Mouse (Mus musculus): ENCODE measurements around the gene Adap1. TPM values are rescaled to one million over a fixed set of nuclear protein-coding genes. Genes with fewer than 3 reads are reported as not detected.
A peak's percentile ranks its signal among the peaks of the same experiment; 100 is the strongest.

Adap1 gene
- polyA plus RNA-seq, 1 experiment from 2014 or later: 2.1 TPM

GRCm38 (mm10) chr5:139316982-139317675 lies 8.3 kb downstream of the Adap1 start:
- no peaks in the 10 kb centered on the region for H3K36me3 ChIP-seq
- peaks cover 19% of the 10 kb centered on the region for H3K4me1 ChIP-seq
- H3K4me3 ChIP-seq (replicated peaks): no peak overlapping the region
- H3K9me3 ChIP-seq (replicated peaks): no peaks in the 10 kb centered on the region
- H3K9ac ChIP-seq: no peak overlapping the region
- peak overlapping the region; percentile 70 for H3K27ac ChIP-seq
- 64% methylated on average over 6 of the region's 6 CpGs for WGBS
- H3K4me2 ChIP-seq: no peak overlapping the region
- H3K27me3 ChIP-seq: no peaks in the 10 kb centered on the region
- peak; percentile 91 for ATAC-seq (replicated peaks; ENCODE audit: low FRiP score)

DNA sequence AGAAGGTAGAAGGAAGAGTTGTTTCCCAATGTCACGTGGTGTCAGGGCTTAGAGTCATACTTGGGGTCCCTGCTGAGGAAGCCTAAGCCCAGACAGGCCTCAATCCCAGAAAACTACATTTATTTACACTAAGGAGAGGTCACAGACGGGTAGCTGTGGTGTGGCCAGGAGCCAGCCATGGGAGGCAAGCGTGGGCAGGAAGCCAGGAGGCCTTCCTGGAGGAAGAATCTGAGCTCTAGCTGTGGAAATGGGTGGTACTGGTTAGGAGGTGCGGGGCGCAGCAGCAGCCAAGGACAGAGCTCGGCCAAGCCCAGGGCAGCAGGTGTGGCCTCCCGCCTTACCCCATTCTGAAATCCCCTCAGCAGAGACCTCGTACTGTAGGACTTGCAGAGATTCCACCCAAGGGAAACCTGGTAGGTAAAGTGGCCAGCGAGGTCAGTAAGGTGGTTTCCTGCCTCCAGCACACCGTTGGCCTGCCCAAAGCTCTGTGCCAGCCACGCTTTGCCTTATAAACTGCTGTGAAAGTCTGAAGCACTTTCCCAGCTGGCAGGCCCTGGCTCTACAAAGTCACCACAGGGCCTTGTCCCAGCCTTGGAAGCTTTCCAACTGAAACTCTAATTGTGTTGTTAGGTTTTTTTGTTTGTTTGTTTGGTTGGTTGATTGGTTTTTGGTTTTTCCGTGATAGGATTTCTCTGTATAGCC lies 10.3 kb downstream of the Adap1 start:
- ATAC-seq (replicated peaks; ENCODE audit: low FRiP score): no peak
- no peaks in the 10 kb centered on the region for H3K36me3 ChIP-seq
- H3K4me1 ChIP-seq: peaks cover 19% of the 10 kb centered on the region
- H3K9me3 ChIP-seq (replicated peaks): no peaks in the 10 kb centered on the region
- no peak overlapping the region for H3K4me3 ChIP-seq (replicated peaks)
- no peaks in the 10 kb centered on the region for H3K27me3 ChIP-seq
- no peak overlapping the region for H3K9ac ChIP-seq
- H3K4me2 ChIP-seq: no peak overlapping the region
- no peak overlapping the region for H3K27ac ChIP-seq
- 84% methylated on average over 12 of the region's 12 CpGs for WGBS

GRCm38 (mm10) chr5:139313536-139313935 lies 11.9 kb downstream of the Adap1 start:
- 54% methylated on average over 9 of the region's 9 CpGs for WGBS
- Histone ChIP-seq H3K9ac (no peak overlapping the region), H3K4me2 (no peak overlapping the region), H3K27me3 (no peaks in the 10 kb centered on the region), H3K4me3 (replicated peaks) (no peak overlapping the region), H3K36me3 (no peaks in the 10 kb centered on the region), H3K27ac (no peak overlapping the region), H3K4me1 (peaks cover 19% of the 10 kb centered on the region), H3K9me3 (replicated peaks) (no peaks in the 10 kb centered on the region)
- no peak for ATAC-seq (replicated peaks; ENCODE audit: low FRiP score)

DNA sequence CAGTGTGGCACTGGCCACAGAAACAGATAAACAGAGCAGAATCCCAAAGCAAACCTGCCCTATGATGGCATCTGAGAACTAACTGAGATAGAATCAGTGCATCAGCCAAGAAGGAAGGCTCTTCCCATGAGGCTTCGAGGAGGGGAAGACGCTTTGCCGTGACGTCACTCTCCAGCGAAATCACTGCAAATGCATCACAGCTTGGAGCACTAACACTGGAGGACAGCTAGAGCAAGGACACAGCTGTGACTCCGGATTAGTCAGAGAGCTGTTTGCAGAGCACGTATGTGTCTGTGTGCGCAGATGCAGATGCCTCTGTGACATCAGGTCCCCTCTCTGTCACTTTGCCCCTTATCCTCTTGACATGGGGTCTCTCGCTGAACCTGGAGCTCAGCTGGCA lies 13.6 kb downstream of the Adap1 start:
- H3K9me3 ChIP-seq (replicated peaks): no peaks in the 10 kb centered on the region
- WGBS: 89% methylated on average over 9 of the region's 9 CpGs
- H3K4me3 ChIP-seq (replicated peaks): no peak overlapping the region
- no peak overlapping the region for H3K9ac ChIP-seq
- no peak overlapping the region for H3K4me2 ChIP-seq
- H3K4me1 ChIP-seq: peaks cover 6% of the 10 kb centered on the region
- no peak overlapping the region for H3K27ac ChIP-seq
- no peaks in the 10 kb centered on the region for H3K36me3 ChIP-seq
- ATAC-seq (replicated peaks; ENCODE audit: low FRiP score): no peak
- no peaks in the 10 kb centered on the region for H3K27me3 ChIP-seq

DNA sequence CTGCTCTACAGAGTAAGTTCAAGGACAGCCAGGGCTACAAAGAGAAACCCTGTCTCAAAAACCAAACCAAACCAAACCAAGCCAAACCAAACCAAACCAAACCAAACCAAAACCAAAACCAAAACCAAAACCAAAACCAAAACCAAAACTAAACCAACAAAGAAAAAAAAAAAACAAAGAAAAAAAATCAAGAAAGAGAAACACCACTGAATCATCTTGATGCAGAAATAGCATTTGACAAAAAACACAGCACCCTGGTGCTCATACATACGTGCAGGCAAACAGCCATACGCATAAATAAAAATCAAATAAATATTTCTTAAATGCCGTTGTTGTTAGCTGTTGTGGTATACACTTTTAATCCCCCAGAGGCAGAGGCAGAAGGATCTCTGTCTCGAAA lies 14.9 kb downstream of the Adap1 start:
- no peak for ATAC-seq (replicated peaks; ENCODE audit: low FRiP score)
- WGBS: 87% methylated on average over 4 of the region's 4 CpGs
- H3K27ac ChIP-seq: no peak overlapping the region
- H3K4me3 ChIP-seq (replicated peaks): no peak overlapping the region
- H3K4me2 ChIP-seq: no peak overlapping the region
- no peaks in the 10 kb centered on the region for H3K36me3 ChIP-seq
- no peaks in the 10 kb centered on the region for H3K9me3 ChIP-seq (replicated peaks)
- peaks cover 6% of the 10 kb centered on the region for H3K4me1 ChIP-seq
- H3K27me3 ChIP-seq: no peaks in the 10 kb centered on the region
- no peak overlapping the region for H3K9ac ChIP-seq

DNA sequence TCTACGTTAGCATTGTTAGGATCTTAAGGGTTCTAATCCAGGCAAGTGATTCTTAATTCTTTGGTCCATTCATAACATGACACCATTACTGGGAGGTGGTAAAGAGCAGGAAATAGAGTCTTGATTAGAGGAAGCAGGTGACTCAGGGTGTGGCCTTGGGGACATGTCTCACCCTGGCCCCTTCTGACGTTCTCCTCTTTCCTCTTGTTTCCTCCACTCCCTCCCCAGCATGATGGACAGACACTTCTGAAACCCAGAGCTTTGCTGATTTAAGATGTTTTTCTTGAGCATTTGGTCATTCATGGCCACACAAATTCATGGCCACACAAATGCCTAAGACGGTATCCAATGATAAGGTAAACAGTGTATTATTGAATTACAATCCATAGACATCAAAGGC lies 15.5 kb downstream of the Adap1 start:
- Histone ChIP-seq H3K9me3 (replicated peaks) (no peaks in the 10 kb centered on the region), H3K27me3 (no peaks in the 10 kb centered on the region), H3K27ac (no peak overlapping the region), H3K9ac (no peak overlapping the region), H3K4me3 (replicated peaks) (no peak overlapping the region), H3K36me3 (no peaks in the 10 kb centered on the region), H3K4me1 (peaks cover 6% of the 10 kb centered on the region), H3K4me2 (no peak overlapping the region)
- no peak for ATAC-seq (replicated peaks; ENCODE audit: low FRiP score)
- 55% methylated on average over 3 of the region's 3 CpGs for WGBS

DNA sequence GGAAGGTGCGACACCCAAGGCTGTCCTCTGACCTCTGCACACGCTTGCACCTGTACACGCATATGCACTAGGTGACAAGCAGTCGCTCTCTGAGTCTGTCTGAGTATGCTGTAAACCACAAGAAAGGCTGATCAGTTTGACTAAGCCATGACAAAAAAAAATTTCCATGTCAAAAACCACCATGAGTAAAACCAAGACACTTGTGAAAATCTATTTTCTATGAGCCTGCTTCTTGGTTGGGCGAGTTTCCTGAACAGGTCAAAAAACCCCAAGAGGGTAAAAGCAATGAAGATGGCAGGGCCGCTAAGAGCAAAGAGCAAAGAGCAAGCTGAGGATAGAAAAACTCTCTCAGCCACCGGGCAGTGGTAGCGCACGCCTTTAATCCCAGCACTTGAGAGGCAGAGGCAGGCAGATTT lies 21.8 kb downstream of the Adap1 start:
- H3K36me3 ChIP-seq: no peaks in the 10 kb centered on the region
- no peak overlapping the region for H3K9ac ChIP-seq
- H3K4me1 ChIP-seq: no peaks in the 10 kb centered on the region
- no peak for ATAC-seq (replicated peaks; ENCODE audit: low FRiP score)
- 84% methylated on average over 9 of the region's 9 CpGs for WGBS
- H3K4me3 ChIP-seq (replicated peaks): no peak overlapping the region
- H3K27ac ChIP-seq: no peak overlapping the region
- H3K27me3 ChIP-seq: no peaks in the 10 kb centered on the region
- H3K9me3 ChIP-seq (replicated peaks): no peaks in the 10 kb centered on the region
- H3K4me2 ChIP-seq: no peak overlapping the region

DNA sequence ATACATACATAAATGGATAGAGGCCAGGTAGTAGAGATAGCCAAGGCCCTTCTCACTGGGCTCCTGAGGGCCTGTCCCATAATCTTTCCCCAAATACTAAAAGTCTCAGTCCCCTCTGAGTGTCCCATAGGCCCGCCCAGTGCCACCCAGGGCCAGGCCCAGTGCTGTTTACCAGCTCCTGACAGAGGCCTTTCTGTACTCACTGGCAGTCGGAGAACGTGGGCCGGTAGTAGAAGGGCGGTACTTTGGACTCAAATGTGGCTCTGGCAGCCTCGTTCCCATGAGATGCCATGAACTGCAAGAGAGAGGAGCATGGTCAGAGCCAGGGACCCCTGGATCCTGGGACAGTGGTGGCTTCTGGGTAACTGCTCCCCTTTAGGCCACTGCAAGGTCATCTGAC lies 23.3 kb downstream of the Adap1 start:
- no peaks in the 10 kb centered on the region for H3K9me3 ChIP-seq (replicated peaks)
- no peak overlapping the region for H3K9ac ChIP-seq
- H3K4me2 ChIP-seq: no peak overlapping the region
- H3K27ac ChIP-seq: no peak overlapping the region
- no peaks in the 10 kb centered on the region for H3K27me3 ChIP-seq
- no peak overlapping the region for H3K4me3 ChIP-seq (replicated peaks)
- 85% methylated on average over 6 of the region's 6 CpGs for WGBS
- no peaks in the 10 kb centered on the region for H3K4me1 ChIP-seq
- H3K36me3 ChIP-seq: no peaks in the 10 kb centered on the region
- ATAC-seq (replicated peaks; ENCODE audit: low FRiP score): no peak

- Histone ChIP-seq H3K27ac (no peak overlapping the region), H3K9me3 (replicated peaks) (no peaks in the 10 kb centered on the region), H3K4me3 (replicated peaks) (no peak overlapping the region), H3K4me1 (no peaks in the 10 kb centered on the region), H3K36me3 (no peaks in the 10 kb centered on the region), H3K27me3 (no peaks in the 10 kb centered on the region), H3K4me2 (no peak overlapping the region), H3K9ac (no peak overlapping the region)
- 83% methylated on average over 5 of the region's 5 CpGs for WGBS
- no peak for ATAC-seq (replicated peaks; ENCODE audit: low FRiP score)
Measured at GRCm38 (mm10) chr5:139297745-139298144, 27.7 kb downstream of the Adap1 start.

- no peak overlapping the region for H3K27ac ChIP-seq
Measured at GRCm38 (mm10) chr5:139297092-139297491, 28.3 kb downstream of the Adap1 start.

GRCm38 (mm10) chr5:139294089-139294488 lies 31.3 kb downstream of the Adap1 start:
- H3K4me3 ChIP-seq (replicated peaks): no peak overlapping the region
- no peak overlapping the region for H3K4me2 ChIP-seq
- WGBS: 80% methylated on average over 2 of the region's 2 CpGs
- ATAC-seq (replicated peaks; ENCODE audit: low FRiP score): no peak
- no peaks in the 10 kb centered on the region for H3K4me1 ChIP-seq
- H3K36me3 ChIP-seq: no peaks in the 10 kb centered on the region
- H3K9me3 ChIP-seq (replicated peaks): no peaks in the 10 kb centered on the region
- H3K27ac ChIP-seq: no peak overlapping the region
- no peaks in the 10 kb centered on the region for H3K27me3 ChIP-seq
- H3K9ac ChIP-seq: no peak overlapping the region

More at GRCm38 (mm10) chr5:139297092-139297491, 28.3 kb downstream of the Adap1 start:
- Histone ChIP-seq H3K9ac (no peak overlapping the region), H3K36me3 (no peaks in the 10 kb centered on the region), H3K4me3 (replicated peaks) (no peak overlapping the region), H3K9me3 (replicated peaks) (no peaks in the 10 kb centered on the region), H3K4me1 (no peaks in the 10 kb centered on the region), H3K27me3 (no peaks in the 10 kb centered on the region), H3K4me2 (no peak overlapping the region)
- no peak for ATAC-seq (replicated peaks; ENCODE audit: low FRiP score)
- 90% methylated on average over 10 of the region's 10 CpGs for WGBS

GRCm38 (mm10) chr5:139291811-139292560 lies 33.4 kb downstream of the Adap1 start:
- no peak for ATAC-seq (replicated peaks; ENCODE audit: low FRiP score)
- WGBS: 69% methylated on average over 6 of the region's 6 CpGs
- Histone ChIP-seq H3K4me3 (replicated peaks) (no peak overlapping the region), H3K36me3 (no peaks in the 10 kb centered on the region), H3K27ac (no peak overlapping the region), H3K9me3 (replicated peaks) (no peaks in the 10 kb centered on the region), H3K4me2 (no peak overlapping the region), H3K9ac (no peak overlapping the region), H3K27me3 (no peaks in the 10 kb centered on the region), H3K4me1 (no peaks in the 10 kb centered on the region)

Data from kidney, embryonic 15.5 days (tissue).